Mouse (Mus musculus): Measurements from ENCODE around the gene Fscn1.

GRCm38 (mm10) chr5:142947460-142947859 is 12.7 kb upstream of the Fscn1 start:
- TF ChIP-seq CTCF (conservative IDR thresholded peaks at IDR 0.05; ENCODE audit: insufficient read depth, insufficient read length, low read depth, low read length), result no peak
- no peak for TF ChIP-seq POLR2A (IDR thresholded peaks at IDR 0.05; ENCODE audit: low read depth, low read length)
